Mouse (Mus musculus) forebrain, embryonic 16.5 days (tissue): Measurements from ENCODE around the gene Olfr263. TPM values are rescaled to one million over a fixed set of nuclear protein-coding genes. Genes with fewer than 3 reads are reported as not detected.

Experiments
- ATAC-seq: fragments of 200-750 bp; cut with Nextera tagmentation; 2 replicates; pipeline ENCODE4 v1.8.0; 2017; ENCODE audit warnings: mild to moderate bottlenecking, moderate library complexity
- H3K27ac ChIP-seq: fragments of 300-500 bp; sonication (generic); 2 replicates; pipeline ENCODE4 v1.5.1; 2014; ENCODE audit warnings: low read length, control low read depth
- H3K27me3 ChIP-seq: fragments of 300-500 bp; sonication (generic); replicated peaks from 2 replicates; pipeline ENCODE4 v1.6.1; 2014; ENCODE audit warnings: low read length; ENCODE audit not compliant: control insufficient read depth, insufficient read depth
- H3K36me3 ChIP-seq: fragments of 300-500 bp; sonication (generic); 2 replicates; pipeline ENCODE4 v1.6.1; 2014; ENCODE audit not compliant: control insufficient read depth, insufficient read depth
- H3K4me1 ChIP-seq: fragments of 300-500 bp; sonication (generic); replicated peaks from 2 replicates; pipeline ENCODE4 v1.6.1; 2014; ENCODE audit warnings: low read length; ENCODE audit not compliant: control insufficient read depth, insufficient read depth
- H3K4me2 ChIP-seq: fragments of 300-500 bp; sonication (generic); 2 replicates; pipeline ENCODE4 v1.6.1; 2014; ENCODE audit warnings: mild to moderate bottlenecking, low read length, control low read depth
- H3K4me3 ChIP-seq: fragments of 300-500 bp; sonication (generic); replicated peaks from 2 replicates; pipeline ENCODE4 v1.5.1; 2014; ENCODE audit warnings: mild to moderate bottlenecking, low read length, control low read depth
- H3K9ac ChIP-seq: fragments of 300-500 bp; sonication (generic); replicated peaks from 2 replicates; pipeline ENCODE4 v1.6.1; 2014; ENCODE audit warnings: low read depth, low read length, control low read depth
- H3K9me3 ChIP-seq: fragments of 300-500 bp; sonication (generic); 2 replicates; pipeline ENCODE4 v1.6.1; 2016; ENCODE audit warnings: low read length; ENCODE audit not compliant: control insufficient read depth
- WGBS: fragments of 180-500 bp; shearing (Covaris S2); extraction: QIAGEN DNeasy Blood & Tissue Kit; methylation state at CpG from one replicate; pipeline ENCODE4 v1.1.7; 2014; 5-methylcytosine and 5-hydroxymethylcytosine counted together
- polyA plus RNA-seq: library from polyadenylated mRNA; unstranded; fragments of >200 nt; fragmentation: Nextera tagmentation; extraction: Ambion mirVana; gene quantifications from 2 replicates; pipeline ENCODE4 v1.2.1, GENCODE M21; 2015

The Olfr263 gene
- polyA plus RNA-seq, 1 experiment from 2014 or later, result not detected

DNA sequence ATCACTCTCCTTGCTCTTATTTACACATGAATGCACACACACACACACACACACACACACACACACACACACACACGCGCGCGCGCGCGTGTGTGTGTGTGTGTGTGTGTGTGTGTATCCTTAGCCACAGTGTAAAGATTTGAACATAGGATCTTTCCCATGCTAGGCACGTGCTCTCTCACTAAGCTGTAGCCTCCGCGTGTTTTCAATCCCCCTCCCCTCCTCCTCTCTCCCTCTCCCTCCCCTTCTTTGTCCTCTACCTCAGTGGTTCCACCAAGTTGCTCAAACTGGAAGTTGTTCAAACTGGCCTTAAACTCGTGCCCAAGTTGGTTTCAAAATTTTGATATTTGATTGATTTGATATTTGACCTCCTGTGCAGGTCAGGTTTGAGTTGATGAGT is 47.3 kb downstream of the Olfr263 start:
- H3K36me3 ChIP-seq, result no peaks in the 10 kb centered on the region
- WGBS, result 65% methylated on average over 10 of the region's 11 CpGs
- peaks cover 22% of the 10 kb centered on the region for H3K4me1 ChIP-seq

DNA sequence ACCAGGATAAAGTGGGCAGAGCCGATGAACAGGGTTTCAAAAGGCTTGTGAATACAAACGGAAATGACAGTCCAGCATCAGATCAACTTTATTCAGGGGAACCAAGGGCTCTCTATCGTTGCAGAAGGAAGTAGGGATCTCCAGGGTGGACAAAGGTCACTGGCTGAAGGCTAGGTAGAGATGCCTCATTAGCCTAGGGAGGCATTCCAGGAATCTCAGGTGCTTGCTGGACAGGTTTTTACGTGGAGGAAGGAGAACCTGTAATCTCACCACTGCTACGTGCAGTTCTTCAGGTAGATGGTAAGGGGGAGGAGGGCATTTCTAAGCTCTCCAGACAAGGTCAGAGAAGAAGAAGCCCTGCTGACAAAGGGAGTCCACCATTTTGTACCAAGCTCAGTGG is 48.2 kb downstream of the Olfr263 start:
- WGBS, result 66% methylated on average over 5 of the region's 5 CpGs
- ATAC-seq, result no peak
- no peak overlapping the region for H3K4me3 ChIP-seq
- H3K9ac ChIP-seq, result no peak overlapping the region
- no peaks in the 10 kb centered on the region for H3K9me3 ChIP-seq
- H3K4me2 ChIP-seq, result no peak overlapping the region
- no peak overlapping the region for H3K27ac ChIP-seq
- H3K36me3 ChIP-seq, result peaks cover 4% of the 10 kb centered on the region; the same call in 1 of the 2 replicates
- H3K27me3 ChIP-seq, result no peaks in the 10 kb centered on the region
- peaks cover 29% of the 10 kb centered on the region for H3K4me1 ChIP-seq

More for the DNA sequence above, 47.3 kb downstream of the Olfr263 start:
- H3K4me2 ChIP-seq, result no peak overlapping the region
- no peak overlapping the region for H3K4me3 ChIP-seq
- no peak for ATAC-seq
- no peaks in the 10 kb centered on the region for H3K9me3 ChIP-seq
- H3K27me3 ChIP-seq, result no peaks in the 10 kb centered on the region
- no peak overlapping the region for H3K9ac ChIP-seq
- H3K27ac ChIP-seq, result no peak overlapping the region

DNA sequence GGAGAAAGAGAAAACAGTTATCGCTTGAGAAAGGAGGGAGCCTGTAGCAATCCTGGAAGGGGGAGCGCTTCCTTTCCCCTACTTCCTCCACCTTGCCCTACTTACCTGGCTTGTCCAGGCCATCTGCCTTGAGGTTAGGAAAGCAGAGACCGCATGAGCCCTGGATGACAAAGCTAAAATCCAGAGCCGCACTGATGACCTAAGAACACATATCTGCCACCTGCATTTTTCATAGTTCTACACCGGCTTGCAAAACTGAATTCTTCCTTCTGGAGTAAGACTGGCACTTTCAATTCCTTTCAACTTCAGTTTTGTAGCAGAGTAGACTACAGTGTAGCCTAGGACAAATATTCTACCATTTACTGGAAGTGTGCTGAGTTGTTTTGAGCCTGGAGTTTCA is 48.9 kb downstream of the Olfr263 start:
- Histone ChIP-seq H3K36me3 (peaks cover 6% of the 10 kb centered on the region; the same call in 1 of the 2 replicates), H3K4me2 (no peak overlapping the region), H3K4me3 (no peak overlapping the region), H3K27ac (no peak overlapping the region), H3K4me1 (peaks cover 25% of the 10 kb centered on the region), H3K27me3 (no peaks in the 10 kb centered on the region), H3K9me3 (no peaks in the 10 kb centered on the region), H3K9ac (no peak overlapping the region)
- WGBS, result 82% methylated on average over 5 of the region's 5 CpGs
- ATAC-seq, result no peak

DNA sequence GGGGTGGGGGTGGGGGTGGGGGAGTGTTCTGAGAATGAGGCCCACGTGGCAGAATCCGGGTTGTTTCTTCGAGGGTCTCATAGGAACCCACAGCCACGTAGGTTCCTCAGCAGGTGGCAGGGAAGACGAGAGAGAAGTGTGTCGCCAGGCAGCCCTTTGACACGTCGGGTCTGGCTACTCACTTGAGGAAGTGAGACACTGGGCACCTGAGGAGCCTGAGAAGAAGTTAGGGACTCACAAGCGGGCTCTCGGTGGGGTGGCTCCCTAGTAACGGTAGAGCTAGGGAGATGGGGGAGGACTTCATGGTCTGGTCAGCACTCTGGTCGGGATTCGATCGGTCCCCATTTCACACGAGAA is 49.9 kb downstream of the Olfr263 start, which contains the start of gene Trim27:
TSS of gene Trim27 (plus strand) at position 79 of the 357 bp plus-strand sequence.
- Histone ChIP-seq H3K9ac (peak within 1 kb of the TSS; percentile 86), H3K27ac (peak within 1 kb of the TSS; percentile 97), H3K4me2 (peak within 1 kb of the TSS; percentile 92), H3K9me3 (no peaks in the 10 kb centered on the region), H3K27me3 (no peaks in the 10 kb centered on the region), H3K4me3 (peak within 1 kb of the TSS; percentile 99), H3K4me1 (peaks cover 25% of the 10 kb centered on the region), H3K36me3 (peaks cover 14% of the 10 kb centered on the region)
- WGBS, result 0% methylated on average over 15 of the region's 15 CpGs
- ATAC-seq, result peak; percentile 47

DNA sequence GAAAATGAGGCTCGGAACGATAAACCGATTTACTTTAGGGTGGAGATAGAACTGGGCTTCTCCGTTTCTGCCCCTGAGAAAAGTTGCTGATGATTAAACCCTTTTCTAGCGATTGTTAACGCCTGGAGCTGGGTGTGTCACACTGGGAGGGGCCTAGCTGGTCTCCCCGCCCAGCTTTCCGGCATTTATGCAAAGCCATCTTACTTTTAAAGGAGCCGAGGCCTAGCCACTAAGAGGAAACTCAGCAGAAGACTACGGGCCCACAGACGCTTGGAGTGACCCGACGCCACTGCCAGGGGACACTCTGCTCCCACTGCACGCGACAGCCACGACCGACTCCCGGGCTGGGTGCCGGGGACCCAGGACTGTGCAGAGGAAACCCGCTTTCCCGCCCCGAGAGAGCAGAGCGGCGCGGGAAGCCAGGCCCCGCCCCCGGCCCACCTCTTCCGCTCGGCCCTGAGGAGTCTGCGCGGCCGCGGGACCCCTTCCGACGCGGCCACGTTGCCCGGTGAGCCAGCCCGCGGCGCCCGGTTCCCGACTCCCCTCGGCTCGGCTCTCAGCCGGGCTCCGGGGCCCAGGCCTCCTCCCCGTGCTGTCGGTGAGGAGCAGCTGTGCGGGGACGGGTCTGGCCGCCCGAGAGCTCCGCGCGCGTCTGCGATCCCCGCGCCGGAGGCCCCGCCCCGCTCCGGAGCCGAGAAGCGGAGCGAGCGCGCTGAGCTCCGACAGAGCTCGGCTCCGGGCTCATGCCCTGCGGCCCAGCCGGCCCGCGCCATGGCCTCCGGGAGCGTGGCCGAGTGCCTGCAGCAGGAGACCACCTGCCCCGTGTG is 50.5 kb downstream of the Olfr263 start:
- no peaks in the 10 kb centered on the region for H3K9me3 ChIP-seq
- H3K9ac ChIP-seq, result peak overlapping the region; percentile 86
- peaks cover 14% of the 10 kb centered on the region for H3K36me3 ChIP-seq
- H3K4me1 ChIP-seq, result peaks cover 25% of the 10 kb centered on the region
- peak overlapping the region; percentile 92 for H3K4me2 ChIP-seq
- H3K27ac ChIP-seq, result peak overlapping the region; percentile 97
- H3K27me3 ChIP-seq, result no peaks in the 10 kb centered on the region
- peak; percentile 97 for ATAC-seq
- WGBS, result under 1% methylated on average over 80 of the region's 80 CpGs
- peak overlapping the region; percentile 99 for H3K4me3 ChIP-seq

DNA sequence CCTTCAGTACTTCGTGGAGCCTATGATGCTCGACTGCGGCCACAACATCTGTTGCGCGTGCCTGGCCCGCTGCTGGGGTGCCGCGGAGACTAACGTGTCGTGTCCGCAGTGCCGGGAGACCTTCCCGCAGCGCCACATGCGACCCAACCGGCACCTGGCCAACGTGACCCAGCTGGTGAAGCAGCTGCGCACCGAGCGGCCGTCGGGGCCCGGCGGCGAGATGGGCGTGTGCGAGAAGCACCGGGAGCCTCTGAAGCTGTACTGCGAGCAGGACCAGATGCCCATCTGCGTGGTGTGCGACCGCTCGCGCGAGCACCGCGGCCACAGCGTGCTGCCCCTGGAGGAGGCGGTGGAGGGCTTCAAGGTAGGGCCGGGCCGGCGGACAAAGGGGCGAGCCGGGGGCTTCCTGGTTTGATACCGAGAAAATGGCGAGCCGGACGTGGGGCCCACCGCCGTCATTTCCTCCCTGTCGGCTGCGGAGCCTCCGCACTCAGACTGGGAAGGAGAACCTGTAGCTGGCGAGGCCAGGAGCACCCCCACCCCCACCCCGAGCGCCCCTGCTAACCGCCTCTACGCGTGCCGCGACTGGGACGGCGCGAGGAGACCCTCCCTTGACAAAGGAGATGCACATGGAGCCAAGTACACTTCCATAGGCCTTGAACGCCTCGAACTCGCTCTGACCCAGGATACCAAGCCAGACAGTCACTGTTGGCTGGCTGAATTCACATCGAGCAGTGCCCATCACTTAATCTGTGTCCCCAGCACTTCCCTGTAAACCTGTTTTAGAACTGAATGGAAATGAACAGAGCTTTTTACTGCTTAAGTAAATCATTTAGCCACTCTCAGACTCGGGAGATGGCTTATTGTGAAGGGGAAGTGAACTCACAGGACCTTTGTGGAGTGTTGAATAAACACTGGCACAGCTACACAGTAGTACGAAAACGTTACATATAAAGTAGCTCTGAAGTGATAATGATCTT is 51.4 kb downstream of the Olfr263 start:
- Histone ChIP-seq H3K4me1 (peaks cover 27% of the 10 kb centered on the region), H3K4me2 (peak overlapping the region; percentile 90), H3K27ac (peak overlapping the region; percentile 97), H3K9ac (peak overlapping the region; percentile 86), H3K4me3 (peak overlapping the region; percentile 99), H3K9me3 (no peaks in the 10 kb centered on the region), H3K36me3 (peaks cover 16% of the 10 kb centered on the region), H3K27me3 (no peaks in the 10 kb centered on the region)
- WGBS, result under 1% methylated on average over 70 of the region's 71 CpGs
- ATAC-seq, result peak; percentile 30

DNA sequence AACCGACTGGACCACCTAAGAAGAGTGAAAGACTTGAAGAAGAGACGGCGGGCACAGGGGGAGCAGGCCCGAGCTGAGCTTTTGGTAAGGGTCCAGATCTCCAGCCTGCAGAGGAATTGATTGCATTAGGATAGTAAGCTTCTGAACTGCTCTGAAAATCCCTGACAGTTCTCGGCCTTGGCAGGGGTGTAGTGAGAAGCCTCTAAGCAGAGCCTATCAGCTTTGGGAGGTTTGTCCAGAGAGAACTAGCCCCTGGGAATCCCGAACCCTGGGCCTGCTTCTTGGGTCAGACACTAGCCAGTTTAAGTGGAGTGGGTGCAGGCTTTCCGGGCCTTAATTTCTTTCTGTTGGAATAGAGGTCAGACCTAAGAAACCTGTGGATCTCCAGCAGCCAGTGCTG is 52.6 kb downstream of the Olfr263 start:
- WGBS, result 67% methylated on average over 7 of the region's 7 CpGs
- Histone ChIP-seq H3K36me3 (peaks cover 19% of the 10 kb centered on the region), H3K27me3 (no peaks in the 10 kb centered on the region), H3K4me1 (peaks cover 27% of the 10 kb centered on the region), H3K9ac (0 out of 2 replicates have a peak overlapping the region, but pooled peaks have one; percentile 11), H3K4me2 (peak overlapping the region; percentile 90), H3K9me3 (no peaks in the 10 kb centered on the region), H3K27ac (no peak overlapping the region), H3K4me3 (peak overlapping the region; percentile 10; the same call in 1 of the 2 replicates)
- ATAC-seq, result no peak

DNA sequence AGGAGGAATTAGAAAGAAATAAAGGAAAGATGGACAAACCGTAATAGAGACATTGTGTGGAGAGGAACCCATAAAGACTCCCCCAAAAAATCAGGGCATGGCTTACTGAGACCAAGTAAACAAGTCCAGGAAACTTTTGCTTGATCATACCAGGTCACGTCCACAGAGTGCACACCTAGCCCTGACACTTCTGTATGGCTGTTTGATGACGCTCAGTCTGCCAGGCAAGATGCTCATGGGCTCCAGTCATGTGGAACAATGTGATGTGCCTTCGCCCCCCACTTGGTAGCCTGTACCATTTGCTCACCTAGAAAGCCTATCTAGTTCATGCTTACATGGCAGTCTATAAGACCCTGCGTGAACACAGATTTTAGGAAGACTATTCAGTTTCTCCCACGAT is 53.6 kb downstream of the Olfr263 start:
- peaks cover 27% of the 10 kb centered on the region for H3K4me1 ChIP-seq
- H3K4me3 ChIP-seq, result no peak overlapping the region
- peaks cover 27% of the 10 kb centered on the region for H3K36me3 ChIP-seq
- H3K9me3 ChIP-seq, result no peaks in the 10 kb centered on the region
- no peak overlapping the region for H3K27ac ChIP-seq
- 93% methylated on average over 6 of the region's 6 CpGs for WGBS
- no peak overlapping the region for H3K4me2 ChIP-seq
- no peak overlapping the region for H3K9ac ChIP-seq
- ATAC-seq, result no peak
- no peaks in the 10 kb centered on the region for H3K27me3 ChIP-seq

DNA sequence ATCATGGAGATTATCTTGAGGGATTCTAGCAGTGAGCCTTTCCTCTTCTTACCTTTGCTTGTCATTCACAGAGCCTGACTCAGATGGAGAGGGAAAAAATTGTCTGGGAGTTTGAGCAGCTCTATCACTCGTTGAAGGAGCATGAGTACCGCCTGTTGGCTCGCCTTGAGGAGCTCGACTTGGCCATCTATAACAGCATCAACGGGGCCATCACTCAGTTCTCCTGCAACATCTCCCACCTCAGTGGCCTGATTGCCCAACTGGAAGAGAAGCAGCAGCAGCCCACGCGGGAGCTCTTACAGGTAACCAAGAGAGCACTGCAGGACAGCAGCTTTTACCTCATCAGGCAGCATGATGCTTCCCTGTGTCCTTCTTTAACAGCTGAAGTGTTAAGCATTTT is 54.2 kb downstream of the Olfr263 start:
- no peak for ATAC-seq
- H3K4me3 ChIP-seq, result no peak overlapping the region
- 94% methylated on average over 7 of the region's 7 CpGs for WGBS

More for the DNA sequence above, 54.2 kb downstream of the Olfr263 start:
- H3K36me3 ChIP-seq, result peaks cover 33% of the 10 kb centered on the region
- no peaks in the 10 kb centered on the region for H3K27me3 ChIP-seq
- H3K9me3 ChIP-seq, result no peaks in the 10 kb centered on the region
- no peak overlapping the region for H3K9ac ChIP-seq
- H3K4me2 ChIP-seq, result no peak overlapping the region
- peaks cover 27% of the 10 kb centered on the region for H3K4me1 ChIP-seq
- no peak overlapping the region for H3K27ac ChIP-seq
